Mouse (Mus musculus): Measurements from ENCODE around the gene Ptk7. TPM values are rescaled to one million over a fixed set of nuclear protein-coding genes. Genes with fewer than 3 reads are reported as not detected.

Ptk7 gene
- polyA plus RNA-seq, 1 experiment, result 38.7 TPM

DNA sequence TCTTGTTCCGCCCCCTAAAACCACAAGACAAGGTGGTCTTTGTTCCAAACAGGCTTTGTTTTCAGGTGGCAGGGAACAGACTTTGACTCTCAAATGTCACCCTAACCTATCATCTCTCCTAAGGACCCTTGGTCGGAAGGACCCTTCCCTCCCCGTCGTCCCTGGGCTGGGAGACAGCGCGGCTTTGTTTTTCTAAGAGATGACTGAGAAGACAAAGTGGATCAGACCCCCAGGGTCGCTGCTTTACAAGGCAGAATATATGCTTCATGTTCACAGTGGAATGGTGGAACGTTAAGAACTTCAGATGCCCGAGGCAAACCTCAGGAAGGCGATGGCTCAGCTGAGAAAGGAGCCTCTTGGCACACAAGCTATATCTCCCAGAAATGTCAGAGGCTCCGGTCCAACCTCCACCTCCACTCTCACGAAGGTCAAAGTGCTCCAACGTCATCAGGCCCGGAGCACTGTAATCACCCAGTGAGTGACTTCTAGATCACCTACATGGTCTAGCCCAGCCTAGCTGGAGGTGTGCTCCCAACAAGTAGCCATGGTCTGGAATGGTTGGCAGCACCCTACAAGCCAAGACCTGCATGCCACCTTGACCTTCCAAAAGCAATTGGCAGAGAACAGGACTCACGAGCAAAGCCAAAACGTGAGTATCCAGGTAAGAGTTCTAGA, 9.5 kb downstream of the Ptk7 start:
- DNase-seq (ENCODE audit: low read depth), result no peak
- TF ChIP-seq CTCF (IDR thresholded peaks at IDR 0.05; ENCODE audit: borderline replicate concordance, extremely low read depth, insufficient read depth, insufficient read length) (no peak), POLR2A (IDR thresholded peaks at IDR 0.05; ENCODE audit: borderline replicate concordance, extremely low read depth, insufficient read depth, insufficient read length, poor library complexity, severe bottlenecking) (no peak)

GRCm38 (mm10) chr17:46618769-46619682, 10.3 kb downstream of the Ptk7 start:
- TF ChIP-seq CTCF (IDR thresholded peaks at IDR 0.05; ENCODE audit: borderline replicate concordance, extremely low read depth, insufficient read depth, insufficient read length), result no peak
- DNase-seq (ENCODE audit: low read depth), result peak; percentile 64

- TF ChIP-seq CTCF (IDR thresholded peaks at IDR 0.05; ENCODE audit: borderline replicate concordance, extremely low read depth, insufficient read depth, insufficient read length), result no peak
- TF ChIP-seq POLR2A (IDR thresholded peaks at IDR 0.05; ENCODE audit: borderline replicate concordance, extremely low read depth, insufficient read depth, insufficient read length, poor library complexity, severe bottlenecking), result no peak
- DNase-seq (ENCODE audit: low read depth), result peak; percentile 72
Measured at GRCm38 (mm10) chr17:46618394-46618768, 10.9 kb downstream of the Ptk7 start.

- DNase-seq (ENCODE audit: low read depth), result no peak
- no peak for TF ChIP-seq CTCF (IDR thresholded peaks at IDR 0.05; ENCODE audit: borderline replicate concordance, extremely low read depth, insufficient read depth, insufficient read length)
- no peak for TF ChIP-seq POLR2A (IDR thresholded peaks at IDR 0.05; ENCODE audit: borderline replicate concordance, extremely low read depth, insufficient read depth, insufficient read length, poor library complexity, severe bottlenecking)
Measured at GRCm38 (mm10) chr17:46617799-46618198, 11.5 kb downstream of the Ptk7 start.

DNA sequence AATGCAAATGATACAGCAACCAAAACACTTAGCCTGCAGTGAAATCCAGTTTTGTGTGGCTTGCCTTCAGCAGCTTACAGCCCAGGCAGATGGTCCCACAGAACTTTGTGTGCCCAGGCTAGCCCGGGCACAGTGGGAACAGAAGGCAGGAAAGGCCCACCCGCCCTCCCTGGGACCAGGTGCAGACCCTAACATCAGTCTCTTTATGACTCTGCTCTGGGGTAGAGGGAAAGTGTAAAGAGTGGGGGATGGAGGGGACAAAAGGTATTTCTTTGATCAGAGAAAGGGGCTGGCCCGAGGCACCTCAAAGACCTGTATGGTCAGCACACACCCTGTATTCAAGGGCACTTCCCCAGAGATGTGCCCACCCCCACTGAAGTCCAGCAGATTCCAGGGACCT, 16.1 kb downstream of the Ptk7 start:
- TF ChIP-seq CTCF (IDR thresholded peaks at IDR 0.05; ENCODE audit: borderline replicate concordance, extremely low read depth, insufficient read depth, insufficient read length) (no peak), POLR2A (IDR thresholded peaks at IDR 0.05; ENCODE audit: borderline replicate concordance, extremely low read depth, insufficient read depth, insufficient read length, poor library complexity, severe bottlenecking) (no peak)
- no peak for DNase-seq (ENCODE audit: low read depth)

- TF ChIP-seq CTCF (IDR thresholded peaks at IDR 0.05; ENCODE audit: borderline replicate concordance, extremely low read depth, insufficient read depth, insufficient read length) (no peak), POLR2A (IDR thresholded peaks at IDR 0.05; ENCODE audit: borderline replicate concordance, extremely low read depth, insufficient read depth, insufficient read length, poor library complexity, severe bottlenecking) (no peak)
- DNase-seq (ENCODE audit: low read depth), result no peak
Measured at GRCm38 (mm10) chr17:46612820-46613219, 16.5 kb downstream of the Ptk7 start.

- DNase-seq (ENCODE audit: low read depth), result no peak
- TF ChIP-seq CTCF (IDR thresholded peaks at IDR 0.05; ENCODE audit: borderline replicate concordance, extremely low read depth, insufficient read depth, insufficient read length) (no peak), POLR2A (IDR thresholded peaks at IDR 0.05; ENCODE audit: borderline replicate concordance, extremely low read depth, insufficient read depth, insufficient read length, poor library complexity, severe bottlenecking) (no peak)
Measured at GRCm38 (mm10) chr17:46612189-46612588, 17.1 kb downstream of the Ptk7 start.

DNA sequence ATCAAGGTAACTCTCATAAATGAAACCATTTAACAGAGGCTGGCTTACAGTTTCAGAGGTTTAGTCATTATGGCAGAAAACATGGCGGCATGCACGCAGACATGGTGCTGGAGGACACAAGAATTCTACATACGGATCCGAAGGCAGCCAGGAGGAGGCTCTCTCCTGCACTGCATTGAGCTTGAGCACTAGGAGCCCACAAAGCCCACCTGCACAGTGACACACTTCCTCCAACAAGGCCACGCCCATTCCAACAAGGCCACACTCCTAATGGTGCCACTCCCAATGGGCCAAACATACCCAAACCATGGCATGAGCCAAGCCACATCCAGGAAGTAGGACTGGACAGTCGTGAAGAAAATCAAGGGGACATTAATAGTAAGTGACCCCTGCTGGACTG, 18.0 kb downstream of the Ptk7 start:
- no peak for DNase-seq (ENCODE audit: low read depth)
- TF ChIP-seq POLR2A (IDR thresholded peaks at IDR 0.05; ENCODE audit: borderline replicate concordance, extremely low read depth, insufficient read depth, insufficient read length, poor library complexity, severe bottlenecking) (no peak), CTCF (IDR thresholded peaks at IDR 0.05; ENCODE audit: borderline replicate concordance, extremely low read depth, insufficient read depth, insufficient read length) (no peak)

DNA sequence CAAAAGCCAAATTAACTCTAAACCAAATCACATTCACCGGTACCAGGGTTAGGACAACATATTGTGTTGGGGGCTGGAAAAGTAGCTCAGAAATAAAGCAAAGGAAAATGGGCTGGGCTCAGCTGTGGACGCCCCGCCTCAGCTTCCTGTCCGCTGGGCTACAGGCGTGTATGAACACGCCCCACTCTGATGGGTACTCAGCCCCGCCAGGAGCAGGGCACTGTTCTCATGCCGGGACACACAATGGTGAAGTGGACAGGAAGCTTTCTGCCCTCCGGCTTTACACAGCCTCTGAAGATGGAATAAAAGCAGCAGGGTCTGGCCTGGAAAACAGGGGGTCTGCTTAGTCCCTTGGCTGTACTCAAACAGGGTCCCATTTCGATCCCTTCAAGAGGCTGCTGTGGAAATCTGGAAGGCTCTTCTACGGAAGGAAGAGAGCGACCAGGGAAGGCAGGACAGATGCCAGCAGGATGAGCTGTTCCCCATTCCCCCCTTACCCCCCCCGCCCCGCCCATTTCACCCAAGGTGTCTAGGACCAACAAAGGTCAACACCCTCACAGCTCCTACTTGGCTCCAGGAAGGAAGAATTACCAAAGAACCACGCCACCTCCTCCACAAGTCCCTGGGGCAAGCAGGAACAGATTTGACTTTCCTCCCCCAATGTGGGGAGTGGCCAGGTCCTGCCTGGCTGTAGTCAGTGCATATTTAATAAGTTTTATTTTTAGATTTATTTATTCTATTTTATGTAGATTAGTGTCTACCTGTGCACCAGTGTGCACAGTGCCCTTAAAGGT, 19.4 kb downstream of the Ptk7 start:
- TF ChIP-seq POLR2A (IDR thresholded peaks at IDR 0.05; ENCODE audit: borderline replicate concordance, extremely low read depth, insufficient read depth, insufficient read length, poor library complexity, severe bottlenecking) (no peak), CTCF (IDR thresholded peaks at IDR 0.05; ENCODE audit: borderline replicate concordance, extremely low read depth, insufficient read depth, insufficient read length) (no peak)
- no peak for DNase-seq (ENCODE audit: low read depth)

- DNase-seq (ENCODE audit: low read depth), result no peak
- TF ChIP-seq POLR2A (IDR thresholded peaks at IDR 0.05; ENCODE audit: borderline replicate concordance, extremely low read depth, insufficient read depth, insufficient read length, poor library complexity, severe bottlenecking), result no peak
- no peak for TF ChIP-seq CTCF (IDR thresholded peaks at IDR 0.05; ENCODE audit: borderline replicate concordance, extremely low read depth, insufficient read depth, insufficient read length)
Measured at GRCm38 (mm10) chr17:46605987-46606386, 23.3 kb downstream of the Ptk7 start.

- no peak for TF ChIP-seq POLR2A (IDR thresholded peaks at IDR 0.05; ENCODE audit: borderline replicate concordance, extremely low read depth, insufficient read depth, insufficient read length, poor library complexity, severe bottlenecking)
- no peak for TF ChIP-seq CTCF (IDR thresholded peaks at IDR 0.05; ENCODE audit: borderline replicate concordance, extremely low read depth, insufficient read depth, insufficient read length)
- no peak for DNase-seq (ENCODE audit: low read depth)
Measured at GRCm38 (mm10) chr17:46605126-46605525, 24.2 kb downstream of the Ptk7 start.
